Mouse (Mus musculus) adrenal gland, adult 2 months (tissue): ENCODE results near the gene Rtbdn. TPM values are rescaled to one million over a fixed set of nuclear protein-coding genes. Genes with fewer than 3 reads are reported as not detected.
A peak's percentile ranks its signal among the peaks of the same experiment; 100 is the strongest.
"Not testable (repeated sequence)": the region's sequence is repeated elsewhere in the genome, so short reads cannot be mapped to it uniquely, and the experiment has no call there.

Experiments
- DNase-seq: peaks from one replicate; pipeline ENCODE4 v3.0.0; 2021
- long read RNA-seq: library from polyadenylated mRNA; stranded (forward); transcript quantifications from one replicate; pipeline ENCODE4 v2.0.0, GENCODE M21; 2021
- polyA plus RNA-seq: library from polyadenylated mRNA; depleted of rRNA; stranded (reverse); fragments of >200 nt; gene quantifications from 2 replicates; pipeline ENCODE4 v1.2.3, GENCODE M21; 2012; rRNA removed
- total RNA-seq, 2 experiments: library from RNA; stranded (reverse); gene quantifications; 2 replicates each; pipeline ENCODE4 v1.2.3; 2021

The Rtbdn gene
- total RNA-seq (not detected), polyA plus RNA-seq (0.25 and 0.34 TPM in 2 replicates)
- long read RNA-seq, result 0 reads

DNA sequence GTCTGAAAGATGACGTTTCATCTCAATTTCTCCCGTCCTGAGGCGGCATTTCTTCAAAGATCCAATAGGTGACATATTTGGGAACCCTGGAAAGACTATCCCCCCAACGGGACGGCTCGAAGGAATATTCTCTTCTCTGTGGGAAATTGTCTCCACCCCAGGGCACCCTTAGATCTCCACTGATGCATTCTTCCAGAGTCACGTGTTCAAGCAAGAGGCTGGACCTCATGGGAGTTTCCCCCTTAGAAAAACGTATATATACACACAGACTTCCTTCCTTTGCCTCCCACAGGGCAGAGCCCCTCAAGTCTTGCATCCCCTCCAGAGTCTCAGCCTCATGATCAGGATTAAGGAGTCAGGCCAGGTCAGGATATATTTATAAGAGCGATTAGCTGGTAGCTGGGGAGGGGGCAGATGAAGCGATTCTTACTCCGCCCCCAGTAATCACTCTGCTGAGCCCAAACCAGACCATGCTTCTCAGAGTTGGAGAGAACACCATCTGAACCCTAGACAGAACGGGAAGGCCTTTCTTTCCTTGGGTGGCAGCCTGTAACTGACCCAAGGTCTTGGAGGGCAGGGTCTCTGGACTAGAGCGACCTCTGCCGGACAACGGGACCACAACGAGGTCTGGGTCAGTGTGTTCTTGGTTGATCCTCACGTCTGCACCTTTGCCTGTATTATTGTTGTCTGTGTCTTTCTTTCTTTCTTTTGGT, at the start of gene Rtbdn:
TSS of gene Rtbdn (plus strand) at position 464 of the 713 bp plus-strand sequence.
- DNase-seq, result no peak

DNA sequence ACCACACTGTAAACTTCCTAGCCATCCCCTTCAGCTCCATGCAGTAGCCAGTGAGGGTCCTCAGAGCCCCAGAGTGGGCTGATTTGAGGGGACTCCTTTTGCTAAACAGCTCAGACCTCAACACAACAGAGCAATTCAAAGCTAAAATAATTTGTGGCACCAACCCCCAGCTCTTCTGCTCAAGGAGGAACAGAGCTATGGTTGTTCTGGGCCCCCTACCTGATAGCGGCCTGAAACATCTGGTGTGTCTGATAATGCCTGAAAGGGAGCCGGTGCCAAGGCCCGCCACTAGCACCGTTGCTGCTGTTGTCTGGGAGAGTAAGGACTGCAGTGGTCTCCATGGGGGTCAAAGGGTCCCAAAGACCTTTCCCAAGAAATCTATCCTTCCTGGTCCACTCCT, 45.7 kb upstream of the Rtbdn start:
- no peak for DNase-seq

DNA sequence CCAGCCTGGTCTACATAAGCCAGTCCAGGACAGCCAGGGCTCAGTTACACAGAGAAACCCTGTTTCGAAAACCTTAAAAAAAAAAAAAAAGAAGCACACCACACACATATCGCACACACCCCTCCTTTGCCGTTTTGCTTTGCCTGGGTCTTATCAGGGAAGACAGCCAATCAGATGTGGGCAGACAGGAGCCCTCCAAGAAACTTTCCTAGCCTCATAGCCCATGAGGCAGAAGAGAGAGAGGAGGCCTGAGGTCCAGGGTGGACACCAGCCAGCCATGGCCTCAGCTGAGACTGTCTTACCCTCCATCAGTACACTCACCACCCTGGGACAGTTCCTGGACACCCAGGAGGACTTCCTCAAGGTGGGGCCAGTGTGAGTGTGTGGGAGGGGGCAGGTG, 45.0 kb upstream of the Rtbdn start, which contains the start of gene Klf1:
TSS of gene Klf1 (plus strand) at position 177 of the 400 bp plus-strand sequence.
- no peak for DNase-seq

DNA sequence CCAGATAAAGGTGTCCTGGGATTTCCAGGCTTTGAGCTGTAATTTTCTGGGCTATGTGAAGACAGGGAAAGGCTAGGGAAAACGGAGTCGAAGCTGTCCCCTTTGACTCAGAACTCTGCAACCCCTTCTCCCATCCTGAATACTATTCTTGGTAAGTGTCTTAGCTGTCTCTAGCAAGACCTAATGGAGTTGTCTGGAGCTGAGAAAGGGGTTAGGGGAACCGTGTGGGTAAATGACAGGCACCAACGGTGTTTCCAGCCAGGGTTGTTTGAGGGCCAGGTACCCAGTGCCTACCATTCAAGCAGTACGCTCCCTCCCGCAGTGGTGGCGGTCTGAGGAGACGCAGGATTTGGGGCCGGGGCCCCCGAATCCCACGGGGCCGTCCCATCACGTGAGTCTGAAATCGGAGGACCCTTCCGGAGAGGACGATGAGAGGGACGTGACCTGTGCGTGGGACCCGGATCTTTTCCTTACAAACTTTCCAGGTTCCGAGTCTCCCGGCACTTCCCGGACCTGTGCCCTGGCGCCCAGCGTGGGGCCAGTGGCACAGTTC, 44.3 kb upstream of the Rtbdn start:
- no peak for DNase-seq

DNA sequence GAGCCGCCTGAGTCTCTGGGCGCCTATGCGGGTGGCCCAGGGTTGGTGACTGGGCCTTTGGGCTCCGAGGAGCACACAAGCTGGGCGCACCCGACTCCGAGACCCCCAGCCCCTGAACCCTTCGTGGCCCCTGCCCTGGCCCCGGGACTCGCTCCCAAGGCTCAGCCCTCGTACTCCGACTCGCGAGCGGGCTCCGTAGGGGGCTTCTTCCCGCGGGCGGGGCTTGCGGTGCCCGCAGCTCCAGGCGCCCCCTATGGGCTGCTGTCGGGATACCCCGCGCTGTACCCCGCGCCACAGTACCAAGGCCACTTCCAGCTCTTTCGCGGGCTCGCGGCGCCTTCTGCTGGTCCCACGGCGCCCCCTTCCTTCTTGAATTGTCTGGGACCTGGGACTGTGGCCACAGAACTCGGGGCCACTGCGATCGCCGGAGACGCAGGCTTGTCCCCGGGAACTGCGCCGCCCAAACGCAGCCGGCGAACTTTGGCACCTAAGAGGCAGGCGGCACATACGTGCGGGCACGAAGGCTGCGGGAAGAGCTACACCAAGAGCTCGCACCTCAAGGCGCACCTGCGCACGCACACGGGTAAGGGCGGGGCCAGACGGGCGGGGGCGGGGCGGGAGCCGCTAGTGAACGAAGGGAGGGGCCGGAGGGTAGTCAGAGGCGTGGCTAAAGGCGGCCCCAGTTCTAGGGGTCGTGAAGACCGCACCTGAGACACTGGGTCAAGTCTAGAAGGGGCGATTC, 43.7 kb upstream of the Rtbdn start:
- DNase-seq, result peak; percentile 94

DNA sequence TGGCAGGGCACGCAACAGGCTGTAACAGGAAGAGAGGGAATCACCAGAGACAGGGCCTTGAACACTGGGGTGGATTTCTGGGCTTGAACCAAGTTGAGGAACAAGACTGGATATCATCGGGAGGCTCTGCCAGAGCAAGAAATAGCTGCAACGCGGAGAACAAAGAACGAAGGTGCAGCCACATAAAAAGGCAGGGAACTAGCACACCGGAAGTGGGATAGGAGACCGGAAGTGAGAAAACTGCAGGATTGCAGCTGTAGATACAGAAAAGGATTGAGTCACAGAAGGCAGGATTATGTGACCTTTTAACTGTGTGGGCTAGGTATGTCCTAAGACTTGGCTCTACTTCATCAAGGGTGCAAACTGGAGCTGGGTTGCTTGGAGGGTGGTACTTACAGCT, 42.4 kb upstream of the Rtbdn start:
- DNase-seq, result no peak

DNA sequence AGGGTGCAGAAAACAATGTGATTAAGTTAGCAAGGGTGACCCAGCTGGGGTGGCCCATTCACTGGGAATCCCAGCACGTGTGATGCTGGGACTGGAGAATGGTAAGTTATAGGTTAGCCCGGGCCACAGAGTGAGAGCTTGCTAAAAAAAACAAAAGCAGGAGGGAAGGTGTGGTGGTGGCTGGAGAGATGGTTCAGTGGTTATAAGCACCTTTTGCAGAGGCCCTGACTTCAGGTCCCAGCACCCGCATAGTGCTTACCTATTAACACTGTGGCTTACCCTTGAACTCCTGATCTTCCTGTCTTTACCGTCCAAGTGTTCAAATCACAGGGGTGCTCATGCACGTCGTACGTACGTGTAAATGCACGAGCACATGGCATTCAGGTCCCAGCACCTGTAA, 39.8 kb upstream of the Rtbdn start:
- DNase-seq, result no peak

DNA sequence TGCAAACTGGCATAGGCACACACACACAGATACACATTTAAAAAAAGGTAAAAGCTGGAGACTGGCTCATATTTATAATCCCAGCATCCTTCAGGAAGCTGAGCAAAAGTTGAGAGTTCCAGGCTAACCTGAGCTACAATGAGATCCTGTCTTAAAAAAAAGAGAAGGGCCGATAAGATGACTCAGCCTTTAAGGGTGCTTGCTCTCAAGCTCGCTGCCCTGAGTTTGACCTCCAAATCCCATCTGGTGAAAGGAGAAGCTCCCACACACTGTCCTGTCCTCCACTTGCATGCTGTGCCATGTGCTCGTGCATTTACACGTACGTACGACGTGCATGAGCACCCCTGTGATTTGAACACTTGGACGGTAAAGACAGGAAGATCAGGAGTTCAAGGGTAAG, 39.3 kb upstream of the Rtbdn start:
- DNase-seq, result no peak

DNA sequence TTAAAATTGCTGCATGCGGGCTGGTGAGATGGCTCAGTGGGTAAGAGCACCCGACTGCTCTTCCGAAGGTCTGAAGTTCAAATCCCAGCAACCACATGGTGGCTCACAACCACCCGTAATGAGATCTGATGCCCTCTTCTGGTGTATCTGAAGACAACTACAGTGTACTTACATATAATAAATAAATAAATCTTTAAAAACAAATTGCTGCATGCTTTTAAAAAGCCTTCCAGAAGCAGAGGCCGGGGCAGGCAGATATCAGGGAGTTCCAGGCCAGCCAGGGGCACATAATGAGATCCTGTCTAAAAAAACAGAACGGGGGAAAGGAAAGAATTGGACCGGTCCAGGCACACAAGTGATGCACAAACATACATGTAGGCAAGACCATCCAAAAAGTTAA, 38.8 kb upstream of the Rtbdn start:
- not testable (repeated sequence) for DNase-seq

DNA sequence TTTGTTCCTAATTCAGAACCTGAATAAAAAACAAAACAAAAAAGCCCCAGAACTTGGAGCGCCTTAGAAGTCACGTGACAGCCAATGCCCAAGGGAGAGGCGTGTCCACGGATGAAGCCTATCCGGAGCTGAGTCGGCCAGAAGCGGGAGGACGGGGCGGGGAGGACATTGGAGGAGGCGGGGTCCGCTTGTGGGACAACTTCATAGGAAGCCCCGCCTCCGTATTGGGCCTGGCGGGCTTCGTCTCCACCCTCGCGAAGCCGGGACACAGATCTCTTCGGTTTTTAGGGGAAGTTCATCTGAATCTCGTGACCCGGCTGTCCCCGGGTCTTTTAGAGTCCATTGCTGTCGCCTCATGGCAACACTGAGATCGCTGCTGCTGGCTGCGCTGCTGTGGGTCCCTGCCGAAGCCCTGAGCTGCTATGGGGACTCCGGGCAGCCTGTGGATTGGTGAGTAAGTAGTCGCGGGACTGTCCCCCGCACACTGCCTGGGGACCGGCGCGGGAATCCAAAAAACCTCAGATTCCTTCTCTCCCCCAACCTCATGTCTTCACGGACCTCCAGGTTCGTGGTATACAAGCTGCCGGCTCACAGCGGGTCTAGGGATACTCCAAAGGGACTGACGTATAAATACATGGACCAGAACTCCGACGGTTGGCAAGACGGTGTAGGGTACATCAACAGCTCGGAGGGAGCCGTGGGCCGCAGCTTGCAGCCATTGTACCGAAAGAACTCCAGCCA, 38.2 kb upstream of the Rtbdn start, which contains the start of gene Dnase2a:
TSS of gene Dnase2a (plus strand) at position 140 of the 741 bp plus-strand sequence.
- DNase-seq, result peak; percentile 97

DNA sequence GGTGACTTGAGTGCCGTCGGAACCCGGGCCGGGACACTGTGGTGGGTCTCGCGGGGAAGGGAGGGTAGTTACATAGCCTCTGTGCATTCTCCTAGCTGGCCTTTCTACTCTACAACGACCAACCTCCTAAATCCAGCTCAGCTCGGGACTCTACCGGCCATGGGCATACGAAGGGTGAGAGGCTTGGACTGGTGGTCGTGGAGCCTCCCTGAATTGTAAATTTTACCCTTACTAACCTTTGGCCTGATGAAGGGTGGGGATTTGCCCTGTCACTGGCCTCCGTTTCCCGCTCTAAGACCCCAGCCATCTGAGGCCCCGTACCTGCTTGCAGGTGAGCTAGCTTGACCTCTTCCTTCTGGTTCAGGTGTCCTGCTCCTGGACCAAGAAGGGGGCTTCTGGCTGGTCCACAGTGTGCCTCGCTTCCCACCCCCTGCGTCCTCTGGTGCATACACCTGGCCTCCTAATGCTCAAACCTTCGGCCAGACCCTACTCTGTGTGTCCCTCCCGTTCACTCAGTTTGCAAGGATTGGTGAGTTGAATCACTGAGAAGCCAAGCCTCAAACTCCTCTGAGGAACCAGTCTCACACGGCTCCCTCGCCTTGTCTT, 37.5 kb upstream of the Rtbdn start:
- DNase-seq, result no peak

DNA sequence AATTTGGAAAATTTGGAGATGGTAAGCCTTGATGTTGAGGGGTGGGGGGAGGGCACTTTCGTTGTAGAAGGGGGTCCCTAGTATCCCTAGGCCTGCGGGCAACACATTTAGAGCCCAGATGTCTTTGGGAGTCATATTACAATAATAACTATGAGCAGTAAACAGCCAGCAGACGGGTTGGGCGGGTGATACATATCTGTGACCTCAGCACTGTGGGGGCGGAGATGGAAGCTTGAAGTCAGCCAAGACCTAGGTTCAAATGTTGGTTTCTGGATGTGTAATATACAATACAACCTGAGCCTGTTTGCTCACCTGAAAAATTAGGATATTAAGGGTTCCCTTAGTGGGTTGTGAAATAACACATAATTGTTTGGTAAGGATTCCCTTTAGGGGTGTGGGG, 36.8 kb upstream of the Rtbdn start:
- DNase-seq, result no peak

DNA sequence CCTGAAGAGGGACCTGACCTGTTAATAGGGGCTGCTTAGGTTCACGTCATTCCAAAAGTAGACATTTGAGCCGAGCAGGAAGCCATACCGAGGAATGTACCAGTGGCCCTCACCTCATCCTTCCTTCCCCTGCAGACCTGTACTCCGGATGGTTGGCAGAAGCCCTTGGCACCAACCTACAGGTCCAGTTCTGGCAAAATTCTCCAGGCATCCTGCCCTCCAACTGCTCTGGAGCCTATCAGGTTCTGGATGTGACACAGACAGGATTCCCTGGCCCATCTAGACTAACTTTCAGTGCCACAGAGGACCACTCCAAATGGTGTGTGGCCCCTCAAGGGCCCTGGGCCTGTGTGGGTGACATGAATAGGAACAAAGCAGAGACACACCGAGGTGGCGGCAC, 36.2 kb upstream of the Rtbdn start:
- no peak for DNase-seq

DNA sequence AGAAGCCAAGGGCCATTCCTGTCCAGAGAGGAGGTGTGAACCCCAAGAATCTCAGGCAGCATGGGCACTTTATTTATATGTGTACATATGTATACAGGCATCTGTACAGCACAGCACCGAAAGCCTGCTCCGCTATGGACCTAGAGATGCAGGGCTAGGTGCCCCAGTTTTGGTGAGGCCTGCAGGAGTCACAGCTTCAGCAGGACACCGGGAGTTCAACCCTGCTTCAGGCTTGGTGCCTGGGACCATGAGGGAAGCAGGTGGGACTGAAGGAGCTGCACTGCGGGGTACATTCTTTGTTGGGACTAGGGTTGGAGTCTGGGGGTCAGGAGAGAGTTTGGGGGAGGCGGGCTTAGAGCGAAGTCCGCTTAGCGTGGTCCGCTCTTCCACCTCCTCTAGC, 34.9 kb upstream of the Rtbdn start:
- no peak for DNase-seq

DNA sequence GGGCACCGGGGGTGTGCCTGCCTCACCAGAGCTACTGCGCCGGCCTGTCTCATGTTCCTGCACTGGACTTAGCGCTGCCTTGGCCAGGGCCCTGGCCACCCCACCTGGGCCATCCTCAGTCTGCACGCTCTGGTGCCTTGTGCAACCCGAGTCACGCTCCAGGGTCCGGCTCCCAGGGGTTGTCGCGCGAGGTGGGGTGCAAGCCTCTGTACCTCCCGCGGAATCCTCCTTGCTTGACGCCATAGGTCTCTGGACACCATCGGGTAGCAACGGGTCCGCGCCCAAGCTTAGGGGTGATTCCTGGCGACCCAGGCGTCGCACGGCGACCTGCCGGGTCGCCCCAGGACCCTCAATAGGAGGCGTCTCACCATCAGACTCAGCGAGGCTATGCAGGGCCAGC, 34.4 kb upstream of the Rtbdn start:
- DNase-seq, result no peak

DNA sequence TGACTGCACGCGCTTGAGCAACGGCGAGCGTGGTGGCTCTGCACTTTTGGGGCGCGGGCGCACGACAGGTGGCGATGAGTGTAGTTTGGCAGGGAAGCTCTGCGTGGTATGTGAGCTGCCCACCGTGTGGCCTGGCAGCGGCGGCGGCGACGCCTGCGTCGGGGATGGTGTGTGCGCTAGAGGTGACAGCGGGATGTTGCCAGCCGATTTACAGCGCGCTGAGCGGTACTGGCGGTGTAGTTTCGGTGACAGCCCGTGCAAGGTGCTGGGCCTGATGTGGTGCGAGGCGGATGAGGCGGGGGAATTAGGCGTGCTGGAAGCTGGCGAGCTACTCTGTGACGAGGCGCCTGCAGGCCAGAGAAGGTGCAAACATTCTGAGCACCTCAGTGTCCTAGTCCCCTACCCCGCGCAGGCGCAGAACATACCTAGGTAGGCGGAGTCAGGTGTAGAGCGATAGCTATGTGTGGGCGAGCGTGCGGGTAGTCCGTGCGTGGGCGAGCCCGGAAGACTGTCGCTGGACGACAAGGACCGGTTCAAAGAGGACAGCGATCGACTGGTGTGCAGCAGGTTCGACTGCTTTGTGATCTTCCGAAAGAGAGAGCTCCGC, 33.8 kb upstream of the Rtbdn start:
- DNase-seq, result peak; percentile 82

DNA sequence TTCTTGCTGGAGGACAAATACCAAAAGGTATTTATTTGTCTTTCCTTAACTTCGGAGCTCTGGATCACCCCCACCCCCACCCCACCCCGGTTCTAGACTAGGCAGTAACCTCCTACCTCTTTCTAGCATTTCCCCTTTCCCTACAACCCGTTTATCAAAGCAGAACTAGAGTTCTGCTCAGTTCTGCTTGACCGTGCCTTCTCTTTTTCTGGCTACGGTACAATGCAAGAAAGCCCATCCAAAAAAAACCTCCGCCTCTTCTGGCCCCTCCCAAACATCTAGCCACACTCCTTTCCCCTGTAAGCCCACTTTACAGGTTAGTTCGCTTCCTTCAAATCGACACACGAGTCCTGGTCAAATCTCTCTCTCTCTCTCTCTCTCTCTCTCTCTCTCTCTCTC, 33.3 kb upstream of the Rtbdn start:
- no peak for DNase-seq

DNA sequence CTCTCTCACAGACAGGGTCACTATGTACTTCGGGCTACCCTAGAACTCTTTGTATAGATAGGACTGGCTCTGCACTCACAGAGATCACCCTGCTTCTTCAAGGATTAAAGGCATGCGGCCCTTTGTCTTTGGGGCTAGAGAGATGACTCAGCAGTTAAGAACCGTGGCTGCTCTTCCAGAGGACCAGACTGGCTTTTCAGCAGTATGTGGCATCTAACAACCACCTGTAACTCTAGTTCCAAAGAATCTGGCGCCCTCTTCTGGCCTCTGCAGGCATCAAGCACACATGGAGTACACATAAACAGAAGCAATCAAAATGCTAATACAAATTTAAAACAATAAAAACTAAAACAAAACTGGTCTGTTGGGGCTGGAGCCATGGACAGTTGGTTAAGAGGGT, 32.8 kb upstream of the Rtbdn start:
- no peak for DNase-seq

DNA sequence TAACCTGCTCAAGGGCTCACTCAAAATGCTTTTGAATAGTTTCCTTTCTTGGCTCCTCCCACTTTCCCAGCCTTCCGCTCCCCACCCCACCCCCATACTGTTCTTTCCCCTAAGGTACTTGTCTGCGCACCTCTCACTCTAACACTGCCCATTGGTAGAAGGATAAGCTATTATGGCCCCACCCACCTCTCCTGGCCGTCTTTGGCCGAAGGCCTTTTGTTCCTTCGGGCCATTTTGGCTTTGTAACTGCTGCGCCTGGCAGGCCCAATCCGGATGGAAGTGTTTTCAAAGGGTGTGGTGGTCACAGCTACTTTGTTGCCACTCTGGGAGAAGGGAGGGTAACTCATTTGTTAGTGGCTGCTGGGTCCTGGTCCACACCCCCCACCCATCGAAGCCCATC, 31.5 kb upstream of the Rtbdn start:
- DNase-seq, result no peak

DNA sequence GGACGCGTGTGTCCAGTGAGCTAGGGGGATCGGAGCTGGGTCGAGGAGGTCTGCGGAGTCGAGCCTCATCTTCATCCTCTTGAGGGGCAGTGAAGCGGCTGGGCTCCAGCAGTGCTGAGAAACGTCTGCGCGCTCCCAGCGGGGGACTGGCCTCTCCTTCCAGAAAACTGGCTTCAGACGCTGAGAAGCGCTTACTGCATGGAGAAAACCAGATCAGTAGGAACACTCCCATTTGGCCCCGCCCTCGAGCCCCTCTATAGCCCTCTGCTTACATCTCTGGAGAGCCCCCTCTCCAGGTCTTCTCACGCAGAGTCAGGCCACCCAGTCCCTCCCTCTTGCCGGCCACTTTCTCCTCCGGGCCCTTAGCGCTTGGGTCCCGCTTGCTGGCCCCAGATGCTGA, 29.0 kb upstream of the Rtbdn start:
- DNase-seq, result no peak

DNA sequence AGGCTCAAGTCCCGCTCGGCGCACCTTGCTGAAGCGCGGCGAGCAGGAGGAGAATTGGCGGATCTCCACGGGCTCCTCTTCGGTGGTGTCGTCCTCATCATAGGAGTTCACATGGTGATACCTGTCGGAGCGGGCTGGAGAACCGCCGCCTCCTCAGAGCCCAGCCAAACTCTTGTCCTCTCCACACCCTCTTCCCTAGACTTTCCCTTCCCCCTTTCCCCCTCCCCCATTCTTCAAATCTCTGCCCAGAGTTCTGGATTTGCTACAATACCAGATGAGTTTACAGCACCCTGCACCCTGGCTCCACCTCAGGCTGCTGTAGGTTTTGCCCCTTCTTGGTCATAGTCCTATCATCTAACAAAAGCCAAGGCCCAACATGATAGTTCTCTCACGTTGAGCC, 28.1 kb upstream of the Rtbdn start:
- no peak for DNase-seq

DNA sequence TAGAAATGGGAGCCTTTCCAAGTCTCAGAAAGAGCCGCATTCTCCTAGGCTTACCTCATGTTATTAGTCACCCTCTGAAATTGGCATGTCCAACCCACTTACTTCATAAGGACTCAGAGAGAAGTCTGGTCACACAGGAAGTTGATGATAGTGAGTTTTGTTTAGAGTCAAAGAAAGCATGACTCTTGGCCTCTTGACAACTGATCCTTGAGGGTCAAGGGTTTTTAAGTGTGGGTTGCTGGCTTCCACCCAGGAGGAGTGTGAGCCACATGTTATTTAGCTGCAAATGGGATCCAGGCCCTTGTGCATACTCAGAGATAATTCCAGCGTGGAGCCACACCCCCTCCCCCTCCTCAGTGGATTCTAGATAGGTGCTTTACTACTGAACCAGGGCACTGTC, 25.2 kb upstream of the Rtbdn start:
- DNase-seq, result no peak
